Mouse (Mus musculus): ENCODE results near the gene Tenm4.

Gene Tenm4

GRCm38 (mm10) chr7:96753335-96754095 lies 582.5 kb downstream of the Tenm4 start:
- DNase-seq: no peak

- no peak for DNase-seq
Measured at GRCm38 (mm10) chr7:96754175-96754574, 583.1 kb downstream of the Tenm4 start.

- DNase-seq: no peak
Measured at GRCm38 (mm10) chr7:96755459-96756094, 584.5 kb downstream of the Tenm4 start.

GRCm38 (mm10) chr7:96756104-96756742 lies 585.2 kb downstream of the Tenm4 start:
- no peak for DNase-seq

GRCm38 (mm10) chr7:96757067-96757466 lies 586.0 kb downstream of the Tenm4 start:
- DNase-seq: no peak

GRCm38 (mm10) chr7:96760208-96760607 lies 589.2 kb downstream of the Tenm4 start:
- no peak for DNase-seq

GRCm38 (mm10) chr7:96761151-96761550 lies 590.1 kb downstream of the Tenm4 start:
- DNase-seq: no peak

- DNase-seq: no peak
Measured at GRCm38 (mm10) chr7:96765321-96765960, 594.4 kb downstream of the Tenm4 start.

- no peak for DNase-seq
Measured at GRCm38 (mm10) chr7:96767090-96767489, 596.0 kb downstream of the Tenm4 start.

- DNase-seq: no peak
Measured at GRCm38 (mm10) chr7:96768718-96769117, 597.7 kb downstream of the Tenm4 start.

GRCm38 (mm10) chr7:96769784-96770183 lies 598.7 kb downstream of the Tenm4 start:
- no peak for DNase-seq

- DNase-seq: no peak
Measured at GRCm38 (mm10) chr7:96772966-96773365, 601.9 kb downstream of the Tenm4 start.

GRCm38 (mm10) chr7:96773585-96774225 lies 602.7 kb downstream of the Tenm4 start:
- peak; percentile 55 for DNase-seq

GRCm38 (mm10) chr7:96775080-96775486 lies 604.0 kb downstream of the Tenm4 start:
- no peak for DNase-seq

GRCm38 (mm10) chr7:96777938-96778600 lies 607.0 kb downstream of the Tenm4 start:
- no peak for DNase-seq

GRCm38 (mm10) chr7:96778601-96778969 lies 607.5 kb downstream of the Tenm4 start:
- no peak for DNase-seq

GRCm38 (mm10) chr7:96780556-96780955 lies 609.5 kb downstream of the Tenm4 start:
- DNase-seq: no peak

GRCm38 (mm10) chr7:96781068-96781467 lies 610.0 kb downstream of the Tenm4 start:
- no peak for DNase-seq

- no peak for DNase-seq
Measured at GRCm38 (mm10) chr7:96782686-96783085, 611.6 kb downstream of the Tenm4 start.

- DNase-seq: no peak
Measured at GRCm38 (mm10) chr7:96785808-96786207, 614.8 kb downstream of the Tenm4 start.

GRCm38 (mm10) chr7:96786262-96787044 lies 615.4 kb downstream of the Tenm4 start:
- DNase-seq: no peak

- DNase-seq: no peak
Measured at GRCm38 (mm10) chr7:96788135-96788534, 617.1 kb downstream of the Tenm4 start.

Measured in right cerebral cortex, postnatal 25 days (tissue).